Mouse (Mus musculus): ENCODE measurements at regions not wholly inside any gene's neighbourhood (a gene's known extent, or its start where the extent isn't known, plus 50 kb on each side); places are given as distances from the start of the nearest gene placed in this dataset.

DNA sequence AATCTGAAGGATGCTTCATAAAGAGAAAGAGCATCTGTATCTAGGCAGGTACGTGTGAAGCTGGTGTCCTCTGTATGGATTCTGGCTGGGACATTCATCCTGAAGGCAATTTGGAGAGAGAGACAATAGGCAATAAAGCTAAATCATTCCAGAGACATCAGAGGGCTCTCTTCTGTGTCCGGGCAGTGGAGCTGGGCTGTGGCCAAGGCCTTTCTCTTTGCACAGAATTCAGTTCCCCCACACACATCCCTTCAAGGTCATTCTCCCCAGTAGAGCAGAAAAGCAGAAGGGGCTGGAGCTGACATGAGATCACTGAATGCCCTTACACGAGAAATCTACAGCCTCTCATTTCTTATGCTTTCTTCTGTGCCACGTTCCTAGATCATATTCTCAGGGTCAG, 109.7 kb upstream of the Gm10306 start:
- no peak for TF ChIP-seq CTCF (IDR thresholded peaks at IDR 0.05)
- TF ChIP-seq EP300 (IDR thresholded peaks at IDR 0.05) = no peak
